Mouse (Mus musculus): ENCODE measurements around the gene Flt3l.

Gene Flt3l

DNA sequence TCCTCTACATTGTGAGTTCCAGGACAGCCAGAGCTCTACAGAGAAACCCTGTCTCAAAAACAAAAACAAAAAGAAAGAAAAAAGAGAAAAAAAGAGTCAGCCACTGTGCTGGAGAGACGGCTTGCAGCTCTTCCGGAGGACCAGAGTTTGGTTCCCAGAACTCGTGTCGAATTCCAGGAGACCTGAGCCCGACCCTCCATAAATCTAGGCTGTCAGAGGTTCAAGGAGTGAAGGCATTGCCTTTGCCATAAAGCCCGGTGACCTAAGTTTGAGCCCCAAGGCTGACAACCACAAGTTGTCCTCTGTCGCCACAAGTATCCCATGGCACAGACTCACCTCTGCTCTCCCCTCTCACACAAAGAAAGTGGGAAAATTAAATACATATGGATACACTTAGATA, 42.1 kb downstream of the Flt3l start:
- DNase-seq: no peak

DNA sequence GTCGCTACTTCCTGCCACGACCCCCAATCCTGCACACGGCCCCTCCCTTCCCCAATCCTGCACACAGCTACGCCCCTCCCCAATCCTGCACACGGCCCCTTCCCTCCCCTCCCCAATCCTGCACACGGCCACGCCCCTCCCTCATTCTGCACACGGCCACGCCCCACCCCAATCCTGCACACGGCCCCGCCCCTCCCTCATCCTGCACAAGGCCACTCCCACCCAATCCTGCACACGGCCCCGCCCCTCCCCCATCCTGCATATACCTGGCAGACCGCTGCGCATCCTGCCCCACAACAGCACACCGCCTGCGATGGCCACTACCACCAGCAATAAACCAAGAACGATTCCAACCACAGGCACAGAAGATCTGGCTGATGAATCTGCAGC, 42.7 kb downstream of the Flt3l start:
- DNase-seq: no peak

DNA sequence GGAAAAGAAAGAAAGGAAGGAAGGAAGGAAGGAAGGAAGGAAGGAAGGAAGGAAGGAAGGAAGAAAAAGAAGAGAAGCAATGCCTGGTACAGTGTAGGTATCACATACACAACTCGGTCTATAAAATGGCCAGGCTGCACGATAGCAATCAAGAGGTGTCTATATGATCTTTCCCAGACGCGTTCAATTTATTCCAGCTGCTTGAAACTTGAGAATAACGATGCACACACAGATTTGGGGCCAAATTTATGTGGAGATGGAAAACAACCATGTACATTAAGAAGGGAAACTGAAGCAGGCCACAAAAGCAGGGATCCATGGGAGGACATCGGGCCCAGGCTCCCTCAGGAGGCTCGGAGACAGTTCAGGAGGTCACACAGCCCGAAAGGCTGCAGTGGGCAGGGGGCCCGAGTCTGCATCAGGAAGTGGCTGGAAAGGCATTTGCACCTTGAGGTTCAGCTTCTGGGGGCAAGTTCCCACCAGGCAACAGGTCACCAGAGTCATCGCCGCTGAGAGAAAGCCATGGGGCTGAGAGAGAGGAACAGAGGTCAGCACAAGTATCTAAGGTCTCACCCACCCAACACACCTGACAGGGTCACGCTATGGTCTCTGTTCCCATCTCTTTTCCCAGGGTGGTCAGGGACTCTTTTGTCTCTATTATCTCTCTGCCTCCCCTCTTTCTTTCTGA, 43.3 kb downstream of the Flt3l start:
- no peak for DNase-seq

DNA sequence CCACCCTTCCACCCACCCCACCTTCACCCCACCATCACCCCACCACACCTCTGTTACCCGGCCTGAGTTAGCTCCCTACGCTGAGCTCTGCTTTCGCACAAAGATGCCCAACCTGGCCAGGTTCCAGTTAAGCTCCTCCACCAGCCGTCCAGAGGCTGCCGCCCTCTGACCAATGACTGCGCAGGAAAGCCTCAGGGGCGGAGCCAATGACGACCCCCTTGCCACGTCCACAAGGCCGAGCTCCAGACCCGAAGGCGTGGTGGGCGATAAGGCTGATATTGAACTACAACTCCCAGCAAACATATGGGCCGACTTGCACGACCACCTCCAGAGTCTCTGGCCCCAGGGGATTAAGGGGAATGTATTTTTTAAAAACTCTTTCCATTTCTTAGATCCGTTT, 44.2 kb downstream of the Flt3l start, which contains the start of gene Rcn3:
Gene Rcn3 (minus strand): TSS at position 174 of the 400 bp plus-strand sequence.
- DNase-seq: no peak

DNA sequence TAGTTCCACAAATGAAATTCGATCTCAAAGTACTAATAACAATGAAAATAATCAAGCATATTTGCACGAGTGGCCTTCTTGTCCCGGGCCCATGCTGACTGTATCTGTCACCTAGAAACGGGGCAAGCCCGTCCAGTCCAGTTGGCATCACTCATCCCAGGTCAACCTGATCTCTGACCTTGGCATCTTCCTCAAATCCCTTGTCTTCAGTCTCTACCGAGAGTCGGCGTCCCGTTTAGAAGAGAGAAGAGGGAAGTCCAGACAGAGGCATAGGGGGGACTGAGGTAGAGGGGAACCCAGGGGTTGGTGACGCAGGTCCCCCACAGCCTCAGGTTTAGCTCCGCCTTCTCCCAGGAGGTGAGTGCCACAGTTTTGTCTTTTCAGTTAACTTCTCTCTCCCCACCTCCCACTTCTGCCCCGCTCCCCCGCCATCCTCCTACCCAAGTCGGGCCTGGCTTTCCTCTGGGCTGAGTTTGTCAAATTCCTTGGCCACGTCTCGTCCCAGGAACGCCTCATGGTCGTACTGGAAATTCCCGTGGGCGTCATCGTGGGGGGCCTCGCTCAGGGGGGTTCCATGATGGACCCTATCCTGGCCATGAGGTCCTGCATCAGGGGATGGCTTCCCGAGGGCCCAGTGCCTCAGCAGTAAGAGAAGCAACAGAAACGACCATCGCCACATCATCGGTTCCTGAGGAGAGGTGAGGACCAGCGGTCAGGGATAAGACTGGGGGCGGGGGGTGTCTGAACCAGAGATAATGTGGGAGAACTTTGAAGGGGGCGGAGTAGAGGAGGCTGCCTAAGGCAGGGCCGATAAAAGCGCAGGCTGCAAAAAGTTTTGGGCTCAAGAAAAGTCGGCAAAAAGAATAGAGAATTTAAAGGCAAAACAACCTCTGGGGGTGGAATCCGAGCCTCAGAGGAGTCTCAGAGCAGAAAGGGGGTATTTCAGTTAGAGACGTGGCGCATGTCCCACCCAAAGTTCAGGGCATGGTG, 44.9 kb downstream of the Flt3l start:
- DNase-seq: no peak

DNA sequence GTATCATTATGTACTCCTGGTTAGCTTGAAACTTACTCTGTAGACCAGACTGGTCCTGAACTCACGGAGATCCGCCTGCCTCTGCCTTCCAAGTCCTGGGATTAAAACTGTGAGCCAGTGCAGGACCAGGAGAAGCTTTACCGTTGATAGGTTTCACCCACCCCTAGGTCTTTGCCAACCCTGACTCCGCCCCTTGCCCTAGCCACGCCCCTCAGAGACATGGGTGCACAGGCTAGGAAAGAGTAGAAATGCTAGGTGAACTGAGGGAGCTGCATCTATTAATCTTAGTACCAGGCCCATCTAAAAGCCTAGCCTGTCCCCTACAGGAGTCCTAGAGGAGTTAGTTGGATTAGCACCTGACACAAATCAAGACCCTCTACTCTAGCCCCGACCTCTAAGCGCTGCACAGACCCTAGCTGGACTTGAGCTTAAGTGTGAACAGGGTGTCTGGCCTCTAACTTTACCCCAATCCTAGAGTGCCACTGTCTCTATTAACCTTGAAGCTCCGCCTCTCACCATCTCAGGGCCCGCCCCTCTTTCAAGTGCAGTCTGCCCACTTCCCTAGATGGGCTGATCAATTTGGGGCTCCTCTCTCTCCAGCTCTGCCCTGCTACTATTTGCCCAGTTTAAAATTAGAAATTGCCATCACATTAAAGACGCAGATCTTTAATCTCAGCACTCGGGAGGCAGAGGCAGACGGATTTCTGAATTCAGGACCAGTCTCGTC, 45.8 kb downstream of the Flt3l start:
- DNase-seq: no peak

DNA sequence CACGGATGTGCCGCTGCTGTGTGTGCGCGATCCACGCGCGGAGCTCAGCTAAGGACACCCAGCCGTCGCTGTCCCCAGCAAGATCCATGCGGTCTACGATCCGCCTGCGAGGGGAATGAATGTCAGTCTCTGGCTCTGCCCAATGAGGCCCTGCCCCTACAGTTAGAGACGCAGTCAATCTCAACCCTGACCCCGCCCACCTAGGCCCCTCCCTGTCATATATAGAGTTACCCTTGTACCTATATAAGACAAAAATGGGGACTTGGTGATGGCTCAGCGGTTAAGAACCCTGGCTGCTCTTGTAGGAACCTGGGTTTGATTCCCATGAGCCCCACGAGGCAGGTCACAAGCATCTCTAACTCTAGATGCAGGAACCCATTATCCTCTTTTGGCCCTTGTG, 47.6 kb downstream of the Flt3l start:
- no peak for DNase-seq

DNA sequence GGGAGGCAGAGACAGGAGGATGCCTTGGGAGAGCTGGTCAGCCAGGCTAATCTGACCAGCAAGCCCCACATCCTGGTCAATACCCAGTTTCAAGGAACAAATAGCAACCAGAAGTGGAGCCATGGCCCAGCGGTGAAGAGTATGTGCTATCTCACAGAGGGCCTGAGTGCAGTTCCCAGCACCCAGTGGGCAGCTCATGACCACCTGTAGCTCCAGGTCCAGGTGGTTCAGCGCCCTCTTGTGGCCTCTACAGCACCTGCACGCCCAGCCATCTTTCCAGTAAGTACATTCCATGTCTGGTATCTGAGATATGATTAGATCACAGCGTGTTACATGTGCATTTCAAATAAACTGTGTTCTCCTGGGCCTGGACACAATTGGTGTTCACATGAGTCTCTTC, 50.1 kb downstream of the Flt3l start:
- no peak for DNase-seq

DNA sequence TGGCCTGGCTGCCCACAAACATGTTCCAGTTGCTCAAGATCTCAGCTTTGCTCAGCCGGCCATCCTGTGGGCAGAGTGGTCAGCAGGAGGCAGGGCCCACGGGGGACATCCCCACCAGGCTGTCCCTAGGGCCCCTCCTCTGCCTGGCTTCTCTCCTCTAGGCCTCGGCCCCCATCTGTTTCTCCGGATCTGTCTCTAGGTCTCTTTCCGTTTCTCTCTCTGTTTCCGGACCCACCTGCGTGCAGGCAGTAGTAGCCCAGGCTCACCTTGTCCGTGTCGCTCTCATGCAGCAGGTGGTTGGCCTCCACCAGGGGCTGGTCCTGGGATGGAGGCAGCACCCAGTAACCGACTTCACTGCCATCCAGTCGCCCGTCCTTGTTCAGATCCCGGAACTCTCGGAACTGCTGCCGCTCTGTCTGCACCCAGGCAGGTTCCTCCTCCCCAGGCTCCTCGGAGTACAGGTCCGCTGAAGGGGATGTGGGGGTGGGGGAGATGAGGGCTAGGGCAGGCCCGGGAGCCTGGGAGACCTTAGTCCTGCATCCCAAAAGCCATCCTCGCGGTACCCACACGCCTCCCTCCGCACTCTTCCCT, 52.8 kb downstream of the Flt3l start:
- no peak for DNase-seq

DNA sequence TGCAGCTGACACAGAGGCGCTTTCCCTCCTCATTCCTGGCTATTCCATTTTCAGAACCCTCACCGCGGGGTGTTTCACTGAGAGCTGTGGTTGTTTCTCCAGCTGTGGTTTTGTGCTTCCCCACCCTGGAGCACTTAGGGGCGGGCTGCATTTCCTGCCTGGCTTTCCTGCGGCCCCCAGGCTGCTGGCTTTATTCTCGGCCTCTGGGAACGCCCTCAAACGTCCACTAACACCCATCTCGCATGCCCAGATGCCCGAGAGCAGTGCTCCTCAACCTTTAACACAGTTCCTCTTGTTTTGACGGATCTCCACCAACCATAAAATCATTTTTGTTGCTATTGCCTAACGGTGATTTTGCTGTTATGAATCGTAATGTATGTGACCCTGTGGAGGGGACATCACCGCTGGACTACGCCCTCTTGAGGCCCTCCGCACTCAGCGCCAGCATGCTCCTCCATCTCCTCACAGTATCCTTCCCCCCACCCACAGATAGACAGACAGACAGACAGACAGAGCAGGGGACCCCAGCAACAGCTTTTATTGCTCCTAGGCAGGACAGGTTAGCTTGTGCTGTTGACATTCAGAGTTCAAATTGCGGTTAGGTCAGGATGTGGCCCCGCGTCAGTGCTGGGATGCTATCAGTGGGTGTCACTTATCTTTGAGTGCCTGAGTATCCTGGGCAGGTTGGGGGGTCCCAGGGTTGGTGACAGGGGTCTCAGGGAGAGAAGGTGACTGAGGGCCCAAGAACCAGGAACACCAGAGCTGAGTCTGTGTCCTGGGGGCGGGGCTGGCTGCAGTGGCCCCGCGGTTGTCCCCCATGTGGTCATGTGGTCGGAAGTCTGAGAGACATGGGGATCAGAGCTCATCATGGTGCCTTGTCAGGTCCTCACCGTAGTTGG, 53.6 kb downstream of the Flt3l start:
- DNase-seq: peak; percentile 28 to 41

DNA sequence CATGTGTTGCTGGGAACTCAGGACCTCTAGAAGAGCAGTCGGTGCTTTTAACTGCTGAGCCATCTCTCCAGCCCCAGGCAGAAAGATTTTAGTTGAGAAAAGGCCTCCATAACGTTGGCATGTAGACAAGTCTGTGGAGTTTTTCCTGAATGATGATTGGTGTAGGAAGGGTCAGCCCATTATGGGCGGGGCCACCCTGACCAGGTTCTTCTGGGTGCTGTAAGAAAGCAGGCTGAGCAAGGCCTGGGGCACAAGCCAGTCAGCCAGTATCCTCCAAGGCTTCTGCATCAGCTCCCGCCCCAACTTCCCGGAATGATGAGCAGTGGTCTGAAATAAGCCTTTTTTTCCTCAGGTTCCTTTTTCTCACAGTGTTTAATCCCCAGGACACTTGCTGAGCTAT, 55.2 kb downstream of the Flt3l start:
- no peak for DNase-seq

DNA sequence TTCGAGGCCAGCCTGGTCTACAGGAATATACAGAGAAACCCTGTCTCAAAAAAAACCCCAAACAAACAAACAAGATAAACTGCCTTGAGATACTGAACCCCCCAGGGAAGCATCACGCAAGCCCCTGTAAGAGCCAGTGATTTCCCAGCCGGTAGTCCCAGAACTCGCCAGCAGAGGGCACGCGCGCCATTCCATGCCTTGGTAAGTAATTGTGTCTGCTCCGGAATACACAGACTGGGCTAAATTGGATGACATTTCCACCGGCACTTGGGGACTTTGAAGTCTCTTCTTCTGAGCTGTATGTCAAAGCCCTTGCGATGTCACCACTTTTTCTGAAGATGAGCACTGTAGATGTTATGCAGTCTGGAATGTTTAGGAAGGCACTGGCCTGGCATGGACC, 56.4 kb downstream of the Flt3l start:
- peak; percentile 80 to 83 for DNase-seq

Data from thymus, adult 18-20 months (tissue).